Mouse (Mus musculus) A20 (cell line): ENCODE results near the gene Wdr89.
A peak's percentile ranks its signal among the peaks of the same experiment; 100 is the strongest.
"Not testable (repeated sequence)": the region's sequence is repeated elsewhere in the genome, so short reads cannot be mapped to it uniquely, and the experiment has no call there.

ENCODE experiments used
- DNase-seq: peaks from one replicate; pipeline ENCODE4 v3.0.0-alpha.2; 2011; ENCODE audit warnings: low read depth, low spot score

Gene Wdr89

GRCm38 (mm10) chr12:75669258-75670106, at the start of gene Wdr89:
Gene Wdr89, minus strand, starts transcription at chr12:75669537.
- DNase-seq: peak; percentile 100

- no peak for DNase-seq
These were observed 44.3 kb upstream of the Wdr89 start for GRCm38 (mm10) chr12:75713596-75713995.

- DNase-seq: not testable (repeated sequence)
These were observed 43.6 kb upstream of the Wdr89 start for GRCm38 (mm10) chr12:75712905-75713304.

- DNase-seq: no peak
These were observed 41.4 kb upstream of the Wdr89 start for GRCm38 (mm10) chr12:75710596-75711376.

- no peak for DNase-seq
These were observed 40.2 kb upstream of the Wdr89 start for GRCm38 (mm10) chr12:75709506-75709905.

GRCm38 (mm10) chr12:75706670-75707069, 37.3 kb upstream of the Wdr89 start:
- DNase-seq: no peak

- DNase-seq: no peak
These were observed 33.4 kb upstream of the Wdr89 start for GRCm38 (mm10) chr12:75702739-75703122.

GRCm38 (mm10) chr12:75702084-75702738, 32.9 kb upstream of the Wdr89 start:
- no peak for DNase-seq

- no peak for DNase-seq
These were observed 32.1 kb upstream of the Wdr89 start for GRCm38 (mm10) chr12:75701173-75702083.

- no peak for DNase-seq
These were observed 29.4 kb upstream of the Wdr89 start for GRCm38 (mm10) chr12:75698692-75699091.

- not testable (repeated sequence) for DNase-seq
These were observed 26.5 kb upstream of the Wdr89 start for GRCm38 (mm10) chr12:75695845-75696244.

- DNase-seq: no peak
These were observed 19.7 kb upstream of the Wdr89 start for GRCm38 (mm10) chr12:75689003-75689402.

GRCm38 (mm10) chr12:75687314-75687713, 18.0 kb upstream of the Wdr89 start:
- no peak for DNase-seq

GRCm38 (mm10) chr12:75684026-75684425, 14.7 kb upstream of the Wdr89 start:
- DNase-seq: not testable (repeated sequence)

GRCm38 (mm10) chr12:75683598-75683997, 14.3 kb upstream of the Wdr89 start:
- no peak for DNase-seq

GRCm38 (mm10) chr12:75682842-75683241, 13.5 kb upstream of the Wdr89 start:
- no peak for DNase-seq

GRCm38 (mm10) chr12:75681101-75681500, 11.8 kb upstream of the Wdr89 start:
- DNase-seq: no peak

- no peak for DNase-seq
These were observed 9.1 kb upstream of the Wdr89 start for GRCm38 (mm10) chr12:75678393-75678792.

- no peak for DNase-seq
These were observed 3.3 kb upstream of the Wdr89 start for GRCm38 (mm10) chr12:75672630-75673029.

- peak; percentile 34 for DNase-seq
These were observed 2.5 kb upstream of the Wdr89 start for GRCm38 (mm10) chr12:75671759-75672315.

- DNase-seq: no peak
These were observed 1.3 kb upstream of the Wdr89 start for GRCm38 (mm10) chr12:75670611-75671010.
